Mouse (Mus musculus): ENCODE data around the gene Rps6kl1.

Rps6kl1 gene

GRCm38 (mm10) chr12:85181475-85182344, 30.6 kb upstream of the Rps6kl1 start:
- no peak for TF ChIP-seq GATA4 (IDR thresholded peaks at IDR 0.05; ENCODE audit: insufficient replicate concordance, low read length)

GRCm38 (mm10) chr12:85178294-85178693, 27.2 kb upstream of the Rps6kl1 start:
- TF ChIP-seq GATA4 (IDR thresholded peaks at IDR 0.05; ENCODE audit: insufficient replicate concordance, low read length): no peak

GRCm38 (mm10) chr12:85177740-85178239, 26.7 kb upstream of the Rps6kl1 start, which contains the start of gene Pgf:
Gene Pgf (minus strand): TSS chr12:85177790.
- no peak for TF ChIP-seq GATA4 (IDR thresholded peaks at IDR 0.05; ENCODE audit: insufficient replicate concordance, low read length)

- TF ChIP-seq GATA4 (IDR thresholded peaks at IDR 0.05; ENCODE audit: insufficient replicate concordance, low read length): no peak
These were observed 25.9 kb upstream of the Rps6kl1 start for GRCm38 (mm10) chr12:85176846-85177523.

GRCm38 (mm10) chr12:85175926-85176845, 25.1 kb upstream of the Rps6kl1 start:
- no peak for TF ChIP-seq GATA4 (IDR thresholded peaks at IDR 0.05; ENCODE audit: insufficient replicate concordance, low read length)

GRCm38 (mm10) chr12:85175087-85175675, 24.1 kb upstream of the Rps6kl1 start:
- TF ChIP-seq GATA4 (IDR thresholded peaks at IDR 0.05; ENCODE audit: insufficient replicate concordance, low read length): no peak

- no peak for TF ChIP-seq GATA4 (IDR thresholded peaks at IDR 0.05; ENCODE audit: insufficient replicate concordance, low read length)
These were observed 23.0 kb upstream of the Rps6kl1 start for GRCm38 (mm10) chr12:85174016-85174415.

- TF ChIP-seq GATA4 (IDR thresholded peaks at IDR 0.05; ENCODE audit: insufficient replicate concordance, low read length): no peak
These were observed 19.9 kb upstream of the Rps6kl1 start for GRCm38 (mm10) chr12:85170948-85171307.

- TF ChIP-seq GATA4 (IDR thresholded peaks at IDR 0.05; ENCODE audit: insufficient replicate concordance, low read length): no peak
These were observed 19.4 kb upstream of the Rps6kl1 start for GRCm38 (mm10) chr12:85170284-85170947.

GRCm38 (mm10) chr12:85169877-85170276, 18.8 kb upstream of the Rps6kl1 start:
- no peak for TF ChIP-seq GATA4 (IDR thresholded peaks at IDR 0.05; ENCODE audit: insufficient replicate concordance, low read length)

GRCm38 (mm10) chr12:85169117-85169858, 18.2 kb upstream of the Rps6kl1 start:
- no peak for TF ChIP-seq GATA4 (IDR thresholded peaks at IDR 0.05; ENCODE audit: insufficient replicate concordance, low read length)

- TF ChIP-seq GATA4 (IDR thresholded peaks at IDR 0.05; ENCODE audit: insufficient replicate concordance, low read length): no peak
These were observed 15.6 kb upstream of the Rps6kl1 start for GRCm38 (mm10) chr12:85166631-85167030.

GRCm38 (mm10) chr12:85164996-85165395, 13.9 kb upstream of the Rps6kl1 start:
- TF ChIP-seq GATA4 (IDR thresholded peaks at IDR 0.05; ENCODE audit: insufficient replicate concordance, low read length): no peak
